In the genomic region with DNA sequence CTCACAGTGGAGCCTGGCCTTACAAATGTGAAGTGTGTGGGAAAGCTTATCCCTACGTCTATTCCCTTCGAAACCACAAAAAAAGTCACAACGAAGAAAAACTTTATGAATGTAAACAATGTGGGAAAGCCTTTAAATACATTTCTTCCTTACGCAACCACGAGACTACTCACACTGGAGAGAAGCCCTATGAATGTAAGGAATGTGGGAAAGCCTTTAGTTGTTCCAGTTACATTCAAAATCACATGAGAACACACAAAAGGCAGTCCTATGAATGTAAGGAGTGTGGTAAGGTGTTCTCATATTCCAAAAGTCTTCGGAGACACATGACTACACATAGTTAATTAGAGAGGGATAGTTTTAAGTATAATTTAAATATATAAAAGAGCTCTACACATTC, we compare ENCODE assay signal across 17 mouse cellular contexts. TPM values are rescaled to one million over a fixed set of nuclear protein-coding genes. Genes with fewer than 3 reads are reported as not detected.
A peak's percentile ranks its signal among the peaks of the same experiment; 100 is the strongest.
DNase-seq lines count a peak whose midpoint lies in the region; TF ChIP-seq lines count a peak whose summit lies in the region.
"Had no signal": no experiment of that assay in that cellular context is flagged by ENCODE, and none has a peak within 500 bp of the region (broad histone marks: within the 10 kb centered on the region; RNA-seq: fewer than 3 reads in every experiment).

No protein-coding gene starts in this region.

- TF ChIP-seq POLR2A in myocyte (IDR thresholded peaks at IDR 0.05; ENCODE audit: insufficient read length, low read depth): no peak

- H3K9me3 ChIP-seq in heart, embryonic 10.5 days: no peaks in the 10 kb centered on the region
- H3K9me3 ChIP-seq: forebrain, embryonic 15.5 days; hindbrain, embryonic 15.5 days had no signal

- peak; percentile 11 for DNase-seq in heart, embryonic 10.5 days (ENCODE audit: low spot score)
- DNase-seq in heart, adult 9 months (ENCODE audit: low spot score in 2 of 2): no peak
- peak; percentile 43 for DNase-seq in 3T3-L1 (ENCODE audit: low read depth, low spot score)
- peak; percentile 72 for DNase-seq in NIH3T3 (ENCODE audit: low read depth)
- no peak for DNase-seq in thymus, postnatal 25 days
- no peak for DNase-seq in embryo, embryonic 11 days
- DNase-seq: adrenal gland, postnatal 10 days; cerebellum, adult 11 months; cerebellum, adult 8-10 months; cerebellum, postnatal 14 days; heart, adult 18-20 months had no signal

- H3K4me2 ChIP-seq in myocyte (ENCODE audit: low read depth): no peak overlapping the region
- H3K4me2 ChIP-seq: embryonic facial prominence, embryonic 13.5 days; forebrain, embryonic 15.5 days; heart, embryonic 12.5 days; hindbrain, embryonic 15.5 days had no signal

- H3K27me3 ChIP-seq in heart, embryonic 10.5 days (ENCODE audit: insufficient read depth, poor library complexity, severe bottlenecking): no peaks in the 10 kb centered on the region
- no peaks in the 10 kb centered on the region for H3K27me3 ChIP-seq in myocyte (ENCODE audit: control insufficient read depth, insufficient read depth, insufficient read length)
- H3K27me3 ChIP-seq: embryonic facial prominence, embryonic 13.5 days; forebrain, embryonic 15.5 days; heart, embryonic 12.5 days; hindbrain, embryonic 15.5 days had no signal

- peaks cover 58% of the 10 kb centered on the region for H3K36me3 ChIP-seq in heart, embryonic 10.5 days
- H3K36me3 ChIP-seq in myocyte (ENCODE audit: control insufficient read depth, insufficient read depth): peaks cover 29% of the 10 kb centered on the region

- no peak overlapping the region for H3K4me3 ChIP-seq in heart, embryonic 10.5 days
- no peak overlapping the region for H3K4me3 ChIP-seq in myocyte
- H3K4me3 ChIP-seq: embryonic facial prominence, embryonic 13.5 days; forebrain, embryonic 15.5 days; heart, embryonic 12.5 days; hindbrain, embryonic 10.5 days; hindbrain, embryonic 15.5 days had no signal

- no peak overlapping the region for H3K27ac ChIP-seq in heart, embryonic 10.5 days
- H3K27ac ChIP-seq: embryonic facial prominence, embryonic 13.5 days; forebrain, embryonic 15.5 days; hindbrain, embryonic 10.5 days; hindbrain, embryonic 15.5 days had no signal

- no peaks in the 10 kb centered on the region for H3K4me1 ChIP-seq in heart, embryonic 10.5 days
- H3K4me1 ChIP-seq: embryonic facial prominence, embryonic 13.5 days; forebrain, embryonic 15.5 days; heart, embryonic 12.5 days; hindbrain, embryonic 10.5 days; hindbrain, embryonic 15.5 days had no signal

- no peak overlapping the region for H3ac ChIP-seq in myocyte (ENCODE audit: control insufficient read depth, insufficient read length)

- WGBS in heart, embryonic 10.5 days: 93% methylated on average over 6 of the region's 6 CpGs

- no peaks in the 10 kb centered on the region for H3K79me2 ChIP-seq in myocyte (ENCODE audit: control insufficient read depth, insufficient read depth)

TF ChIP-seq in myocyte, 11 proteins besides CTCF, POLR2A, EP300 and RAD21:
- TF ChIP-seq CEBPB (IDR thresholded peaks at IDR 0.05; ENCODE audit: insufficient read depth, poor library complexity, severe bottlenecking) (0 out of 2 replicates have a peak, but pooled peaks have one; percentile 6), MYOG (IDR thresholded peaks at IDR 0.05; ENCODE audit: control insufficient read depth in 1 of 3, insufficient read depth in 1 of 3, insufficient read length in 2 of 3, low read depth in 2 of 3) (no peak), SRF (IDR thresholded peaks at IDR 0.05; ENCODE audit: control insufficient read depth, insufficient read length, low read depth) (no peak)

RNA-seq across cellular contexts. Expression of a gene that starts 17.8 kb away (rescaled TPM):
- 16.2 and 19.5 TPM in 2 replicates for polyA plus RNA-seq in heart, embryonic 10.5 days (2016; fragmentation: Nextera tagmentation; extraction: Ambion mirVana)
- polyA plus RNA-seq in myocyte (2012; fragmentation: generic; extraction: Trizol): 2.7 TPM

RNA-seq across cellular contexts. Expression of a gene that starts 40.8 kb away (rescaled TPM):
- polyA plus RNA-seq in heart, embryonic 10.5 days (2016; fragmentation: Nextera tagmentation; extraction: Ambion mirVana): not detected in 2 replicates
- 0.16 TPM for polyA plus RNA-seq in myocyte (2012; fragmentation: generic; extraction: Trizol)

Comparison
In these comparisons a context has a peak if more than half of its experiments do, and no peak if none do; other contexts are left out.
1. DNase-seq: peak in heart, embryonic 10.5 days (single experiment), 3T3-L1 (single experiment) and NIH3T3 (single experiment); none in heart, adult 9 months (0 of 2), thymus, postnatal 25 days (single experiment) and embryo, embryonic 11 days (single experiment).